Mouse (Mus musculus): ENCODE results near the gene Stx5a.

GRCm38 (mm10) chr19:8798947-8799315 is 57.7 kb downstream of the Stx5a start:
- TF ChIP-seq CTCF (IDR thresholded peaks at IDR 0.05; ENCODE audit: low read depth), result peak; percentile 20; the same call in 1 of the 2 replicates
- no peak for TF ChIP-seq EP300 (optimal IDR thresholded peaks at IDR 0.05)

Data from stomach, postnatal 0 days (tissue).